Mouse (Mus musculus): Measurements from ENCODE around the gene Atox1. TPM values are rescaled to one million over a fixed set of nuclear protein-coding genes. Genes with fewer than 3 reads are reported as not detected.
A peak's percentile ranks its signal among the peaks of the same experiment; 100 is the strongest.

The Atox1 gene
- polyA plus RNA-seq, 1 experiment: 485 TPM

- no peak overlapping the region for H3K27ac ChIP-seq (ENCODE audit: insufficient read depth, low read depth, low read length)
- 69% methylated on average over 4 of the region's 4 CpGs for WGBS
These were observed 23.0 kb downstream of the Atox1 start for GRCm38 (mm10) chr11:55438031-55438430.

DNA sequence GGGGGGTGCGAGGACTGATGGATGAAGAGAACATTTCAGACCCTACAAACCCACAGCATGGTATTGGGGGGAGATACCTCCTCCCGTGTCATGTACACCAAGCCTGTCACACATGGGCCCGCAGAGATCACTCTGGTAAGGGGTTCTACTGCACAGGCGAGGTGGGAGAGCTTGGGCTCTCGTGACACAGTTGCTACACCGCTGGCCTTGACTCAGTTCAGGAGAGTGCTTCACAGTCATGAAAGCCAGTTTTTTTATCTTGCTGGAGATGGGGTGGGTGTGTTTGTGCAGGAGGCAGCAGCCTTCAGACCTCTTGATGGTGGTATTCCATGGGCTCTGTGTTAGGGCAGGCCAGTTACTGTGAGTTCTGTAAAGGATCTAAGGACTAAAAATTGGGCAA, 24.9 kb downstream of the Atox1 start:
- Histone ChIP-seq H3K4me1 (ENCODE audit: control insufficient read depth, insufficient read depth, insufficient read length, low read length) (no peaks in the 10 kb centered on the region; the same call in 1 of the 2 replicates), H3K36me3 (ENCODE audit: control insufficient read depth, insufficient read depth, low read length) (no peaks in the 10 kb centered on the region), H3K27ac (ENCODE audit: insufficient read depth, low read depth, low read length) (no peak overlapping the region), H3K4me3 (ENCODE audit: low read depth, low read length) (no peak overlapping the region), H3K27me3 (ENCODE audit: control insufficient read depth, insufficient read depth, low read length) (no peaks in the 10 kb centered on the region)
- TF ChIP-seq POLR2A (IDR thresholded peaks at IDR 0.05; ENCODE audit: low read depth, low read length) (no peak), CTCF (IDR thresholded peaks at IDR 0.05; ENCODE audit: extremely low read depth, insufficient read length, insufficient replicate concordance, low read depth, low read length) (no peak)
- 91% methylated on average over 6 of the region's 6 CpGs for WGBS

More at GRCm38 (mm10) chr11:55438031-55438430, 23.0 kb downstream of the Atox1 start:
- Histone ChIP-seq H3K4me3 (ENCODE audit: low read depth, low read length) (no peak overlapping the region), H3K36me3 (ENCODE audit: control insufficient read depth, insufficient read depth, low read length) (no peaks in the 10 kb centered on the region), H3K27me3 (ENCODE audit: control insufficient read depth, insufficient read depth, low read length) (no peaks in the 10 kb centered on the region), H3K4me1 (ENCODE audit: control insufficient read depth, insufficient read depth, insufficient read length, low read length) (no peaks in the 10 kb centered on the region; the same call in 1 of the 2 replicates)
- TF ChIP-seq POLR2A (IDR thresholded peaks at IDR 0.05; ENCODE audit: low read depth, low read length): no peak
- no peak for TF ChIP-seq CTCF (IDR thresholded peaks at IDR 0.05; ENCODE audit: extremely low read depth, insufficient read length, insufficient replicate concordance, low read depth, low read length)

GRCm38 (mm10) chr11:55432981-55433380, 28.1 kb downstream of the Atox1 start:
- Histone ChIP-seq H3K27me3 (ENCODE audit: control insufficient read depth, insufficient read depth, low read length) (no peaks in the 10 kb centered on the region), H3K4me1 (ENCODE audit: control insufficient read depth, insufficient read depth, insufficient read length, low read length) (no peaks in the 10 kb centered on the region; the same call in 1 of the 2 replicates), H3K27ac (ENCODE audit: insufficient read depth, low read depth, low read length) (0 out of 2 replicates have a peak overlapping the region, but pooled peaks have one; percentile 7), H3K4me3 (ENCODE audit: low read depth, low read length) (no peak overlapping the region), H3K36me3 (ENCODE audit: control insufficient read depth, insufficient read depth, low read length) (no peaks in the 10 kb centered on the region)
- 69% methylated on average over 3 of the region's 3 CpGs for WGBS
- TF ChIP-seq CTCF (IDR thresholded peaks at IDR 0.05; ENCODE audit: extremely low read depth, insufficient read length, insufficient replicate concordance, low read depth, low read length) (no peak), POLR2A (IDR thresholded peaks at IDR 0.05; ENCODE audit: low read depth, low read length) (no peak)

- TF ChIP-seq CTCF (IDR thresholded peaks at IDR 0.05; ENCODE audit: extremely low read depth, insufficient read length, insufficient replicate concordance, low read depth, low read length) (no peak), POLR2A (IDR thresholded peaks at IDR 0.05; ENCODE audit: low read depth, low read length) (no peak)
- WGBS: 92% methylated on average over 2 of the region's 2 CpGs
- H3K36me3 ChIP-seq (ENCODE audit: control insufficient read depth, insufficient read depth, low read length): no peaks in the 10 kb centered on the region
- H3K27me3 ChIP-seq (ENCODE audit: control insufficient read depth, insufficient read depth, low read length): no peaks in the 10 kb centered on the region
- H3K4me1 ChIP-seq (ENCODE audit: control insufficient read depth, insufficient read depth, insufficient read length, low read length): no peaks in the 10 kb centered on the region; the same call in 1 of the 2 replicates
- H3K4me3 ChIP-seq (ENCODE audit: low read depth, low read length): no peak overlapping the region
- no peak overlapping the region for H3K27ac ChIP-seq (ENCODE audit: insufficient read depth, low read depth, low read length)
These were observed 31.1 kb downstream of the Atox1 start for GRCm38 (mm10) chr11:55429973-55430372.

GRCm38 (mm10) chr11:55428186-55429012, 32.6 kb downstream of the Atox1 start:
- H3K4me3 ChIP-seq (ENCODE audit: low read depth, low read length): no peak overlapping the region
- peaks cover 3% of the 10 kb centered on the region; the same call in 1 of the 2 replicates for H3K4me1 ChIP-seq (ENCODE audit: control insufficient read depth, insufficient read depth, insufficient read length, low read length)
- no peaks in the 10 kb centered on the region for H3K27me3 ChIP-seq (ENCODE audit: control insufficient read depth, insufficient read depth, low read length)
- H3K27ac ChIP-seq (ENCODE audit: insufficient read depth, low read depth, low read length): peak overlapping the region; percentile 83
- 16% methylated on average over 16 of the region's 16 CpGs for WGBS
- no peak; the same call in 1 of the 2 replicates for TF ChIP-seq POLR2A (IDR thresholded peaks at IDR 0.05; ENCODE audit: low read depth, low read length)
- no peak for TF ChIP-seq CTCF (IDR thresholded peaks at IDR 0.05; ENCODE audit: extremely low read depth, insufficient read length, insufficient replicate concordance, low read depth, low read length)
- no peaks in the 10 kb centered on the region for H3K36me3 ChIP-seq (ENCODE audit: control insufficient read depth, insufficient read depth, low read length)

GRCm38 (mm10) chr11:55424746-55425360, 36.2 kb downstream of the Atox1 start:
- WGBS: 88% methylated on average over 8 of the region's 8 CpGs
- Histone ChIP-seq H3K27ac (ENCODE audit: insufficient read depth, low read depth, low read length) (no peak overlapping the region), H3K4me1 (ENCODE audit: control insufficient read depth, insufficient read depth, insufficient read length, low read length) (peaks cover 3% of the 10 kb centered on the region; the same call in 1 of the 2 replicates), H3K36me3 (ENCODE audit: control insufficient read depth, insufficient read depth, low read length) (no peaks in the 10 kb centered on the region), H3K4me3 (ENCODE audit: low read depth, low read length) (no peak overlapping the region), H3K27me3 (ENCODE audit: control insufficient read depth, insufficient read depth, low read length) (no peaks in the 10 kb centered on the region)
- TF ChIP-seq CTCF (IDR thresholded peaks at IDR 0.05; ENCODE audit: extremely low read depth, insufficient read length, insufficient replicate concordance, low read depth, low read length) (no peak), POLR2A (IDR thresholded peaks at IDR 0.05; ENCODE audit: low read depth, low read length) (no peak)

DNA sequence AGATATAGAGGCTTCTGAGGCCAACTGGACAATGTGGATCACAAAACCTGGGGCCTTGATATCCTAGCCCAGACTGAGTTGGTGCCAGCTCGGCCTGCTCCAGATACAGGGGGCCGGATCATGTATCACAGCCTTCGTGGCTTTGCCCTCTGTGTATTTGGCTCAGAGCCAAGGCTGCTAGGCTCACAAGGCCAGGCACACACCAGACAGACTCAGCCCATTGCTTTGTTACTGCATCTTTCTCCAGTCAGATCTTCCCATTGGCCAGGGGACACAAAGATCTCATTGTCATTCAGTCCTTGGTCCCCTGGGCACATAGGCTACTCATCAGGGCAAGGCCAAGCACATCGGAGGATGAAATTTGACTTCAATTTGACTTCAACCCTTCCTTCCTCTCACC, 37.3 kb downstream of the Atox1 start:
- no peaks in the 10 kb centered on the region for H3K36me3 ChIP-seq (ENCODE audit: control insufficient read depth, insufficient read depth, low read length)
- peaks cover 3% of the 10 kb centered on the region; the same call in 1 of the 2 replicates for H3K4me1 ChIP-seq (ENCODE audit: control insufficient read depth, insufficient read depth, insufficient read length, low read length)
- WGBS: 37% methylated on average over 4 of the region's 4 CpGs
- no peak overlapping the region for H3K27ac ChIP-seq (ENCODE audit: insufficient read depth, low read depth, low read length)
- no peak for TF ChIP-seq CTCF (IDR thresholded peaks at IDR 0.05; ENCODE audit: extremely low read depth, insufficient read length, insufficient replicate concordance, low read depth, low read length)
- TF ChIP-seq POLR2A (IDR thresholded peaks at IDR 0.05; ENCODE audit: low read depth, low read length): no peak
- no peaks in the 10 kb centered on the region for H3K27me3 ChIP-seq (ENCODE audit: control insufficient read depth, insufficient read depth, low read length)
- no peak overlapping the region for H3K4me3 ChIP-seq (ENCODE audit: low read depth, low read length)
